8 mouse cellular contexts compared by ENCODE assay signal in the genomic region with DNA sequence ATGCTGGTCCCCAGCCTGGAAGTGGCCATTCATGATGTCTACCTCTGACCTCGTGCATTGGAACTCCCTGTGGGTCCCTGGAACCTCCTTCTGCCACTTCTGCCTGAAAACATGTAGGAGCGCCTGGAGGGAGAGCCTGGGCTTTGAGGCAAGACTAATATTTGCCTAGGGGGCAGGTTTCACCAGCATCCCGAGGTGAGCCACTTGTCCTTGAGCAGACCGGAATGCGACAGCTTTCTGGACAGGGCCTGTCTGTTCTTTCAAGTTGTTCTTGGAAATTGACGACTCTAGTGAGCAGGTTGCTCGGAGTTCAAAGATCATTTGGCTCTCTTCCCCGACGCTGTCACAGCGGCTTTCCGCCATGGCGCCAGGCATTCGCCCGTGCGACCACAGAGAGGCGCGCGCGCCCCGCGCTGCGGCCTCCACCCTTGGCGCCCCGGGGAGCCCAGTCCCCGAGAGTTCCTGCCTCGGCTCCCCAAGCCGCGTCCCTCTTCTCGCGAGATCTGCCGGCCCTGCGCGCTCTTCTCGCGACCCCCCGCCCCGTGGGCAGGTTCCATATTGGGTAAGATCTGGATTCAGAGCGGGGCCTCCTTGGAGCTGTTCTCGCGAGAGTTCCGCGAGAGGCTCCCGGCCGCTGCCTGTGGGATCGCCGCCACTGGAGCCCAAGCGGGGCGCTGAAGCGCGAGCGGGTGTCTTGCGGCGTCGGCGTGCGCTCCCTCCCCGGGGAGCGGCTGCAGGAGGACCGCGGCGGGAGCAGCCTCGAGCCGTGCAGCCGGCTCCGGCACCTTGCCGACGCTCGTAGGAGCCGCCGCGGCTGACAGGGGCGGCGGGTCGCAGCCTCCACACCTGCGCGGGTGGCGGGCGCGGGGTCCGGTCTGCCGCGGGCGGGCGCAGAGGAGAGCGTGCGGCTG. TPM values are rescaled to one million over a fixed set of nuclear protein-coding genes. Genes with fewer than 3 reads are reported as not detected.
DNase-seq lines count a peak whose midpoint lies in the region; ATAC-seq lines count a peak whose summit lies in the region.

A gene (plus strand): TSS at position 554 of the 911 bp plus-strand sequence.

- WGBS in heart, embryonic 14.5 days, result under 1% methylated on average over 81 of the region's 86 CpGs
- WGBS in liver, embryonic 13.5 days (ENCODE audit: insufficient replicate concordance), result under 1% methylated on average over 79 of the region's 86 CpGs
- under 1% methylated on average over 78 of the region's 86 CpGs for WGBS in stomach, embryonic 16.5 days

- peak within 1 kb of the TSS; percentile 87 for H3K4me2 ChIP-seq in heart, embryonic 14.5 days (ENCODE audit: low read length)
- peak within 1 kb of the TSS; percentile 90 for H3K4me2 ChIP-seq in liver, embryonic 13.5 days
- H3K4me2 ChIP-seq in stomach, embryonic 16.5 days (ENCODE audit: low read depth, low read length), result peak within 1 kb of the TSS; percentile 79

- peak; percentile 100 for DNase-seq in CD4-positive, CD25-positive, alpha-beta regulatory T cell, adult 2 months (ENCODE audit: low read depth, low spot score)
- DNase-seq in fibroblast of lung, adult 2 months (ENCODE audit: low read depth), result peak; percentile 95
- DNase-seq in kidney, postnatal 14 days, result peak; percentile 100
- peak; percentile 100 for DNase-seq in liver, embryonic 13.5 days
- peak; percentile 99 for DNase-seq in neural tube, embryonic 10.5 days (ENCODE audit: extremely low spot score, low spot score)

- peak within 1 kb of the TSS; percentile 93 for H3K9ac ChIP-seq in heart, embryonic 14.5 days (ENCODE audit: low read length)
- peak within 1 kb of the TSS; percentile 98 for H3K9ac ChIP-seq in liver, embryonic 13.5 days
- peak within 1 kb of the TSS; percentile 85 for H3K9ac ChIP-seq in stomach, embryonic 16.5 days (ENCODE audit: low read length)

- H3K9me3 ChIP-seq in heart, embryonic 14.5 days (ENCODE audit: control insufficient read depth, low read length), result no peaks in the 10 kb centered on the region
- no peaks in the 10 kb centered on the region for H3K9me3 ChIP-seq in liver, embryonic 13.5 days (replicated peaks)
- H3K9me3 ChIP-seq in stomach, embryonic 16.5 days (replicated peaks; ENCODE audit: control insufficient read depth, low read length), result no peaks in the 10 kb centered on the region

- peak; percentile 92 for ATAC-seq in heart, embryonic 14.5 days (ENCODE audit: insufficient number of reproducible peaks, insufficient read depth, low FRiP score, low read depth)
- peak; percentile 91 for ATAC-seq in liver, embryonic 13.5 days (ENCODE audit: low read depth)
- ATAC-seq in stomach, embryonic 16.5 days (ENCODE audit: insufficient read depth, low FRiP score), result peak; percentile 97

- peak within 1 kb of the TSS; percentile 98 for H3K4me3 ChIP-seq in brown adipose tissue, adult 24 weeks (ENCODE audit: insufficient read depth, low read depth, low read length)
- peak within 1 kb of the TSS; percentile 90 to 96 for H3K4me3 ChIP-seq in heart, embryonic 14.5 days (ENCODE audit: control insufficient read depth in 1 of 2, insufficient read depth in 1 of 2, low read depth in 1 of 2, low read length in 2 of 2)
- H3K4me3 ChIP-seq in liver, embryonic 13.5 days (replicated peaks), result peak within 1 kb of the TSS; percentile 100
- H3K4me3 ChIP-seq in stomach, embryonic 16.5 days (replicated peaks; ENCODE audit: low read length), result peak within 1 kb of the TSS; percentile 90

- H3K36me3 ChIP-seq in heart, embryonic 14.5 days (ENCODE audit: control insufficient read depth, insufficient read depth, low read length), result no peaks in the 10 kb centered on the region
- H3K36me3 ChIP-seq in liver, embryonic 13.5 days, result peaks cover 11% of the 10 kb centered on the region; the same call in 1 of the 2 replicates
- H3K36me3 ChIP-seq in stomach, embryonic 16.5 days (ENCODE audit: control insufficient read depth, insufficient read depth, low read length), result no peaks in the 10 kb centered on the region

- H3K27me3 ChIP-seq in heart, embryonic 14.5 days (ENCODE audit: control insufficient read depth, insufficient read depth, low read length), result peaks cover 5% of the 10 kb centered on the region; the same call in 1 of the 2 replicates
- H3K27me3 ChIP-seq in liver, embryonic 13.5 days, result no peaks in the 10 kb centered on the region
- no peaks in the 10 kb centered on the region for H3K27me3 ChIP-seq in stomach, embryonic 16.5 days (ENCODE audit: control insufficient read depth, insufficient read depth, low read length)

- H3K27ac ChIP-seq in brown adipose tissue, adult 24 weeks (replicated peaks; ENCODE audit: low read depth, low read length), result peak within 1 kb of the TSS; percentile 72
- peak within 1 kb of the TSS; percentile 85 to 93 for H3K27ac ChIP-seq in heart, embryonic 14.5 days (replicated peaks in 1 of 2; ENCODE audit: control insufficient read depth in 1 of 2, insufficient read depth in 1 of 2, low read depth in 2 of 2, low read length in 2 of 2)
- H3K27ac ChIP-seq in liver, embryonic 13.5 days, result peak within 1 kb of the TSS; percentile 93
- H3K27ac ChIP-seq in stomach, embryonic 16.5 days (ENCODE audit: low read length), result peak within 1 kb of the TSS; percentile 95

- peaks cover 13% of the 10 kb centered on the region for H3K4me1 ChIP-seq in brown adipose tissue, adult 24 weeks (ENCODE audit: control insufficient read depth, insufficient read depth, insufficient read length, low read length)
- peaks cover 9 to 23% of the 10 kb centered on the region in 2 experiments for H3K4me1 ChIP-seq in heart, embryonic 14.5 days (ENCODE audit: control insufficient read depth in 2 of 2, insufficient read depth in 2 of 2, low read length in 2 of 2)
- H3K4me1 ChIP-seq in liver, embryonic 13.5 days (replicated peaks), result peaks cover 59% of the 10 kb centered on the region
- H3K4me1 ChIP-seq in stomach, embryonic 16.5 days (ENCODE audit: control insufficient read depth, insufficient read depth, low read length), result peaks cover 18% of the 10 kb centered on the region

RNA-seq across cellular contexts. Expression of the gene that starts here (rescaled TPM):
- 39.5 and 49.0 TPM in 2 replicates for polyA plus RNA-seq in brown adipose tissue, adult 24 weeks (2012; ENCODE audit: insufficient read depth, insufficient read length, missing spikeins)
- 37.6 and 38.3 TPM in 2 replicates for polyA plus RNA-seq in heart, embryonic 14.5 days (2014; fragmentation: Nextera tagmentation; extraction: Ambion mirVana)
- polyA plus RNA-seq in liver, embryonic 13.5 days (2015; fragmentation: Nextera tagmentation; extraction: Ambion mirVana), result 30.8 and 32.5 TPM in 2 replicates
- 34.0 and 34.2 TPM in 2 replicates for polyA plus RNA-seq in stomach, embryonic 16.5 days (2015; fragmentation: Nextera tagmentation; extraction: Ambion mirVana)

Comparison
In these comparisons a context has a peak if more than half of its experiments do, and no peak if none do; other contexts are left out.
1. Peak in every context shown above with its lines: DNase-seq, ATAC-seq, H3K4me3 ChIP-seq and H3K27ac ChIP-seq.